Mouse (Mus musculus) neural tube, embryonic 11.5 days (tissue): Measurements from ENCODE around the gene Zbtb2. TPM values are rescaled to one million over a fixed set of nuclear protein-coding genes. Genes with fewer than 3 reads are reported as not detected.

Experiments
- ATAC-seq: fragments of 200-750 bp; cut with Nextera tagmentation; 2 replicates; pipeline ENCODE4 v1.8.0; 2017; ENCODE audit warnings: moderate number of reproducible peaks, mild to moderate bottlenecking, moderate TSS enrichment, moderate library complexity; ENCODE audit not compliant: insufficient read depth, low FRiP score, low TSS enrichment
- DNase-seq: peaks from one replicate; pipeline ENCODE4 v3.0.0-alpha.2; 2015; ENCODE audit warnings: low spot score
- H3K27ac ChIP-seq: fragments of 300-500 bp; sonication (generic); 2 replicates; pipeline ENCODE4 v1.5.1; 2014; ENCODE audit warnings: low read depth, mild to moderate bottlenecking, low read length
- H3K27me3 ChIP-seq: fragments of 300-500 bp; sonication (generic); 2 replicates; pipeline ENCODE4 v1.6.1; 2014; ENCODE audit warnings: mild to moderate bottlenecking, low read length, mixed read lengths; ENCODE audit not compliant: control insufficient read depth, insufficient read depth
- H3K36me3 ChIP-seq: fragments of 300-500 bp; sonication (generic); 2 replicates; pipeline ENCODE4 v1.6.1; 2014; ENCODE audit warnings: mild to moderate bottlenecking, low read length, moderate library complexity, mixed read lengths; ENCODE audit not compliant: control insufficient read depth, insufficient read depth
- H3K4me1 ChIP-seq: fragments of 300-500 bp; sonication (generic); 2 replicates; pipeline ENCODE4 v1.6.1; 2014; ENCODE audit warnings: low read length, mixed read lengths; ENCODE audit not compliant: control insufficient read depth, insufficient read depth
- H3K4me2 ChIP-seq: fragments of 300-500 bp; sonication (generic); 2 replicates; pipeline ENCODE4 v1.6.1; 2014; ENCODE audit warnings: low read depth, mild to moderate bottlenecking, moderate library complexity
- H3K4me3 ChIP-seq: fragments of 300-500 bp; sonication (generic); 2 replicates; pipeline ENCODE4 v1.5.1; 2014; ENCODE audit warnings: low read depth, low read length
- H3K9ac ChIP-seq: fragments of 300-500 bp; sonication (generic); 2 replicates; pipeline ENCODE4 v1.6.1; 2014; ENCODE audit warnings: mild to moderate bottlenecking, low read length
- H3K9me3 ChIP-seq: fragments of 300-500 bp; sonication (generic); 2 replicates; pipeline ENCODE4 v1.6.1; 2016; ENCODE audit warnings: low read length; ENCODE audit not compliant: control insufficient read depth
- WGBS: fragments of 180-500 bp; shearing (Covaris S2); extraction: QIAGEN DNeasy Blood & Tissue Kit; methylation state at CpG from one replicate; pipeline ENCODE4 v1.1.7; 2014; 5-methylcytosine and 5-hydroxymethylcytosine counted together
- polyA plus RNA-seq: library from polyadenylated mRNA; unstranded; fragments of >200 nt; fragmentation: Nextera tagmentation; extraction: Ambion mirVana; gene quantifications from 2 replicates; pipeline ENCODE4 v1.2.1, GENCODE M21; 2014

Gene Zbtb2
- polyA plus RNA-seq, 1 experiment from 2014 or later = 22.3 TPM

- H3K9me3 ChIP-seq = no peaks in the 10 kb centered on the region
- H3K9ac ChIP-seq = no peak overlapping the region
- H3K4me3 ChIP-seq = no peak overlapping the region
- WGBS = 88% methylated on average over 19 of the region's 19 CpGs
- no peaks in the 10 kb centered on the region for H3K27me3 ChIP-seq
- DNase-seq (no peak), ATAC-seq (no peak)
- no peak overlapping the region for H3K4me2 ChIP-seq
- H3K27ac ChIP-seq = no peak overlapping the region
- peaks cover 8% of the 10 kb centered on the region for H3K36me3 ChIP-seq
- H3K4me1 ChIP-seq = no peaks in the 10 kb centered on the region
Measured at GRCm38 (mm10) chr10:4355882-4356451, 31.9 kb downstream of the Zbtb2 start.

GRCm38 (mm10) chr10:4354371-4355260 lies 33.3 kb downstream of the Zbtb2 start:
- H3K4me1 ChIP-seq = no peaks in the 10 kb centered on the region
- no peak overlapping the region for H3K27ac ChIP-seq
- no peak overlapping the region for H3K9ac ChIP-seq
- WGBS = 93% methylated on average over 38 of the region's 38 CpGs
- H3K27me3 ChIP-seq = no peaks in the 10 kb centered on the region
- no peak for ATAC-seq
- DNase-seq = no peak
- H3K4me2 ChIP-seq = no peak overlapping the region
- no peaks in the 10 kb centered on the region for H3K9me3 ChIP-seq
- H3K36me3 ChIP-seq = peaks cover 8% of the 10 kb centered on the region
- H3K4me3 ChIP-seq = no peak overlapping the region

- H3K27ac ChIP-seq = no peak overlapping the region
- no peak for ATAC-seq
- DNase-seq = no peak
- no peaks in the 10 kb centered on the region for H3K27me3 ChIP-seq
- WGBS = 97% methylated on average over 14 of the region's 14 CpGs
- H3K4me3 ChIP-seq = no peak overlapping the region
- no peak overlapping the region for H3K4me2 ChIP-seq
- H3K9ac ChIP-seq = no peak overlapping the region
- no peaks in the 10 kb centered on the region for H3K36me3 ChIP-seq
- H3K4me1 ChIP-seq = peaks cover 5% of the 10 kb centered on the region
- H3K9me3 ChIP-seq = no peaks in the 10 kb centered on the region
Measured at GRCm38 (mm10) chr10:4347591-4347990, 40.3 kb downstream of the Zbtb2 start.

GRCm38 (mm10) chr10:4347136-4347492 lies 40.8 kb downstream of the Zbtb2 start:
- WGBS = 70% methylated on average over 4 of the region's 4 CpGs
- no peak overlapping the region for H3K4me2 ChIP-seq
- peak; percentile 75 for ATAC-seq

GRCm38 (mm10) chr10:4346489-4347135 lies 41.3 kb downstream of the Zbtb2 start:
- ATAC-seq (peak; percentile 89), DNase-seq (peak; percentile 91)
- H3K9me3 ChIP-seq = no peaks in the 10 kb centered on the region
- H3K4me2 ChIP-seq = peak overlapping the region; percentile 43
- peak overlapping the region; percentile 6; the same call in 1 of the 2 replicates for H3K4me3 ChIP-seq
- H3K27me3 ChIP-seq = no peaks in the 10 kb centered on the region
- H3K27ac ChIP-seq = no peak overlapping the region
- 5% methylated on average over 27 of the region's 28 CpGs for WGBS
- H3K9ac ChIP-seq = no peak overlapping the region; the same call in 1 of the 2 replicates
- peaks cover 5% of the 10 kb centered on the region for H3K4me1 ChIP-seq
- H3K36me3 ChIP-seq = no peaks in the 10 kb centered on the region

More at GRCm38 (mm10) chr10:4347136-4347492, 40.8 kb downstream of the Zbtb2 start:
- H3K4me3 ChIP-seq = no peak overlapping the region
- H3K27me3 ChIP-seq = no peaks in the 10 kb centered on the region
- H3K4me1 ChIP-seq = peaks cover 5% of the 10 kb centered on the region
- no peaks in the 10 kb centered on the region for H3K36me3 ChIP-seq
- no peak overlapping the region for H3K27ac ChIP-seq
- no peaks in the 10 kb centered on the region for H3K9me3 ChIP-seq
- DNase-seq = no peak
- no peak overlapping the region for H3K9ac ChIP-seq

- Histone ChIP-seq H3K36me3 (no peaks in the 10 kb centered on the region), H3K9me3 (no peaks in the 10 kb centered on the region), H3K27me3 (no peaks in the 10 kb centered on the region), H3K4me2 (no peak overlapping the region), H3K4me3 (no peak overlapping the region), H3K27ac (no peak overlapping the region), H3K9ac (no peak overlapping the region), H3K4me1 (peaks cover 2% of the 10 kb centered on the region)
- WGBS = 29% methylated on average over 2 of the region's 2 CpGs
- ATAC-seq (no peak), DNase-seq (no peak)
Measured at GRCm38 (mm10) chr10:4341430-4341829, 46.5 kb downstream of the Zbtb2 start.

- no peak overlapping the region for H3K9ac ChIP-seq
- no peaks in the 10 kb centered on the region for H3K36me3 ChIP-seq
- no peaks in the 10 kb centered on the region for H3K9me3 ChIP-seq
- ATAC-seq = no peak
- WGBS = 69% methylated on average over 15 of the region's 15 CpGs
- H3K27me3 ChIP-seq = no peaks in the 10 kb centered on the region
- DNase-seq = peak; percentile 52
- H3K27ac ChIP-seq = no peak overlapping the region
- H3K4me2 ChIP-seq = no peak overlapping the region; the same call in 1 of the 2 replicates
- H3K4me3 ChIP-seq = no peak overlapping the region
- H3K4me1 ChIP-seq = peaks cover 3% of the 10 kb centered on the region
Measured at GRCm38 (mm10) chr10:4338863-4339461, 48.9 kb downstream of the Zbtb2 start.

GRCm38 (mm10) chr10:4334039-4334683 lies 53.7 kb downstream of the Zbtb2 start:
- no peak overlapping the region for H3K9ac ChIP-seq
- H3K4me1 ChIP-seq = peaks cover 16% of the 10 kb centered on the region
- ATAC-seq = peak; percentile 77
- peak; percentile 78 for DNase-seq
- peak overlapping the region; percentile 39 for H3K4me2 ChIP-seq
- H3K27ac ChIP-seq = no peak overlapping the region
- no peaks in the 10 kb centered on the region for H3K27me3 ChIP-seq
- 8% methylated on average over 27 of the region's 27 CpGs for WGBS
- no peaks in the 10 kb centered on the region for H3K9me3 ChIP-seq
- H3K36me3 ChIP-seq = no peaks in the 10 kb centered on the region
- H3K4me3 ChIP-seq = peak overlapping the region; percentile 18
